Mouse (Mus musculus) gastrocnemius, postnatal 4 days (tissue): ENCODE results near the gene Olfr578. TPM values are rescaled to one million over a fixed set of nuclear protein-coding genes. Genes with fewer than 3 reads are reported as not detected.

Source experiments
- DNase-seq, 2 experiments: peaks; one replicate each; pipeline ENCODE4 v3.0.0; 2021 to 2022; ENCODE audit warnings: low spot score in 2 of 2, mixed read lengths in 2 of 2
- long read RNA-seq, 2 experiments: library from polyadenylated mRNA; stranded (forward); transcript quantifications; one replicate each; pipeline ENCODE4 v2.0.0; 2021
- total RNA-seq, 2 experiments: library from RNA; stranded (reverse); gene quantifications; 2 replicates each; pipeline ENCODE4 v1.2.3; 2021

Gene Olfr578
- total RNA-seq = not detected
- long read RNA-seq, experiment 1 = 0 reads
- long read RNA-seq, experiment 2 = 0 reads

DNA sequence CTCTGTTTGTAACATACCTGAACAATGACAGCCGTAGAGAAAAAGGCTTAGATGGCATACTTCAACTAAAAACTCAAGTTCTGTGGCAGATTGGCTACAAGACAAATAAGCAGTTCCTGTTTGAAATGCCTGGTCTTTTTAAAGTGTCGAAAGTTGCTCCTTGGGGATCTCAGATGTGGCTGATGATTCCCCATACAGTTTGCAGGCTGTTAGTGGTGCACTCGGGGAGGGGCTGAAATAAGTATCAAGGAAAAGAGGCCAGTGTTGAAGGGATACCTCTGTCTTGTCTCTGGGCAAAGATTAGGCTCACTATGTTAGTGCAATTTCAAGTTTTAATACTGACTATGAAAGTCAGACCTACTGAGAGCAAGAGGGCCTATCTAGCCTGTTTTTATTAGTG lies at the start of gene Olfr578:
Gene Olfr578, minus strand, starts transcription at position 101 of the 400 bp plus-strand sequence.
- DNase-seq = no peak

DNA sequence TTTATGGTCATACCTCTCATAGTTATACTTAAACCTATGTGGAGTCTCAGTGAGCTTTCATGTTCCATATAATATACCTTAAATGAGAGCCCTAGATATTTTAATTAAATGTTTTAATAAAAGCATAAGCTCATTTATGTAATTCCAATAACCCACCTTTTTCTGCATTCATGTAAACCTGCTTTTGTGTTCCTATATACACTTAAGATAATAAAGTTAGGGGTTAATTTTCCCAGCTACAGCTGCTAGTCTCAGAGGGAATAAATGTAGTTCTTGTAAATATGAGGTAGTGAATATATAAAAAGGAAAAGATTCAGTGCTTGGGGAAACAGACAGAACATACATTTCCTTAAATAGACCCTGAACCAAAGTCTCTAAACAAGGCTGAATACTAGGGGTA lies 48.6 kb upstream of the Olfr578 start, which contains the start of gene Olfr582:
Gene Olfr582, plus strand, starts transcription at position 301 of the 400 bp plus-strand sequence.
- no peak for DNase-seq

DNA sequence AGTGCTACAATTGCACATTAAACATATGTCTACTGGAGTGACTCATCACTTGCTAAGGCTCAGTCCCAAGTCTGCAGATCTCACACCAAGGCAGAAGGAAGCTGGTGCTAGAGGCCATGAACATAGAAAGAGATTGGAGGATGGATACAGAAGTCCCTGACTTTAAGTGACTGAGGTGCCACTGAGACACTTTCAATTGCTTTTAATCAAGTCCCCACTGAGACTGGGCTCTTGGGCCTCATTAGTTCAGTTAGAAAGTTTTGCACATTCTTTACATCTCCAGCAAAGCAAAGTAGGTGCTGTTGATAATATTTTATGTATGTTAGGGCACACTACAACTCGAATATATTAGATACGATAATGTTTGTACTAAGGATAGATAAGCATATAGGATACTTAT lies 13.3 kb downstream of the Olfr578 start, which contains the start of gene Olfr577:
Gene Olfr577, minus strand, starts transcription at position 101 of the 400 bp plus-strand sequence.
- DNase-seq = no peak

DNA sequence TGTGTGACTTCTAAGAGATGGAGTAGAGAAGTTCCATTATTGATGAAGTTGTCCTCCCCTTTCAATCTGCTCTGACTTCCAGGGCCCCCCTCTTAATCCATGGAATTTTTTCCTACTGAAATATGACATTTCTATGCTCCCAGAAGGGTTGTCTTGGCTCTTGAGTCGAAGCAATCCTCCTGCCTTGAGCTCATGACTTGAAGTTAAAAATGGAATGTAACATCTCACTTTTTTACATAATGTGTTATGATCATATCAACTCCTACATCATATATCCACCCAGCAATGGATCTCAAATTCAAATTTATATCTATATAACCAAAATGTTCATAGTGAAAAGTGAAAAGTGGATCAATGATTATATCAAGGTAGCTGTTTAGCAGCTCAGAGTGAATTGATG lies 14.7 kb downstream of the Olfr578 start:
- DNase-seq = no peak

- no peak for DNase-seq
Measured at GRCm38 (mm10) chr7:102962360-102962759, 26.8 kb downstream of the Olfr578 start, which contains the start of gene Olfr576. Olfr576 (plus strand) TSS chr7:102962660.

GRCm38 (mm10) chr7:102958593-102958992 lies 30.5 kb downstream of the Olfr578 start, which contains the start of gene Olfr575:
Olfr575 (minus strand) TSS chr7:102958775.
- DNase-seq = no peak

DNA sequence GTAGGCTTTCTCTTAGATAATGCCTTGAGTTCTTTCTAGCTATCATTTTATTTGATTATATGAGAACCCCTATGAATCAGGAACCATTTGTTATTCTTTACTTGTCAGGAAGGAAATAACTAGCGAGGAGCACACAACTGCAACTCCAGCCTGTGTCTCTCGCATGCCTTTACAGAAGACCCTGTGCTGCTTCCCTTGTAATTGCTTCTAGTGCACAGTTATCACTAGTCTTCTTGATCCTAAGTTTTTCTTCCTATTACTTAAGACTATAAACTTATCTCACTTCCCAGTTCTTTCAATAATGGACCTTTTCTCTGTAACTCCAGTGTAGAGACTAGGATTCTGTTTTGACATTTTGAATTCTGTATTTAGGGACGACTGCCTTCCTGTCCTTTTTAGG lies 31.0 kb downstream of the Olfr578 start:
- DNase-seq = no peak

- DNase-seq = no peak
Measured at GRCm38 (mm10) chr7:102950732-102951131, 38.4 kb downstream of the Olfr578 start.

DNA sequence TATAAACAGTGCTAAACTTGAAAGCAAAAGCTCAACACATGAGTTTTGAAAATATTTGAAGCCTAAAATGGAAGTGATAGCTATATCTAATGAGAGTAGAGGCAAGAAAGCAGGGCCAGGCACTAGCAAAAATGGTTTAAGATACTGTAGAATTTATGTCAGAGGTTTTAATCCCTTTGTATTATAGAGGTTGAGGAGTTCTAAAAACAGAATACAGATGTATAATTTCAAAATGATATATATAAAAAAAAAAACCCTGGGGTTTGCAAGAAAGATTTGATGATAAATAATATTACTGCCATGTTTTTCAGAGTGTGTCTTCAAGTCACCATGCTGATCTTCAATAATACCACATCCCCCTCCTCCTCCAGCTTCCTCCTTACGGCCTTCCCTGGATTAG lies 41.0 kb downstream of the Olfr578 start, which contains the start of gene Olfr574:
Gene Olfr574, plus strand, starts transcription at position 301 of the 400 bp plus-strand sequence.
- DNase-seq = no peak

- no peak for DNase-seq
Measured at GRCm38 (mm10) chr7:102943417-102943816, 45.7 kb downstream of the Olfr578 start.

DNA sequence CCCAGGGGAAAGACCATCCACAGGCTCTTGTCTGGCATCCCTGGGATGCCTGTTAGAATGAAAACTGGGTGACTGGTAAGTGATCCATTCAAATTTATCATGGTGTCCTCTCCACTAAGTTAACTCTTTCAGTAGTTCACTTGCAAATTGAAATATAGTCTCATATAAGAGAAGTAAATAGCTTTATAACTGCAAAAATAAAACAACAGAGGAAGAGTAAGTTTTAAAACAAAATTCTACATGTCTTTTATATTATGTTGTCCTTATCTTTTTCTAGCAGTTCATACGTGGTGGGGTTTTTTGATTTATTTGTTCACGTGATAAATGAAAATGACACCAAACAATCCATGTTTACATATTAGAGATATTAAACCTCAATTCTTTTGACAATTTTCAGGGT lies 46.6 kb downstream of the Olfr578 start, which contains the start of gene Olfr573-ps1:
Gene Olfr573-ps1, minus strand, starts transcription at position 101 of the 400 bp plus-strand sequence.
- DNase-seq = no peak

Other genes starting within 250 kb of the Olfr578 start
- gene Olfr560, start 230.0 kb downstream of the Olfr578 start, total RNA-seq = under 1 TPM in 1 of 2 experiments, not detected in 1; 0.17 TPM
- 1 to 10 TPM in 1 of 2 experiments, under 1 TPM in 1; 0.83 to 1.9 TPM for gene Olfr78, start 229.9 kb downstream of the Olfr578 start, total RNA-seq
- gene Olfr561, start 218.1 kb downstream of the Olfr578 start, total RNA-seq = under 1 TPM in 1 of 2 experiments, not detected in 1; 0.27 TPM
- gene Olfr564, start 185.8 kb downstream of the Olfr578 start, total RNA-seq = not detected
- not detected for gene Olfr566, start 130.6 kb downstream of the Olfr578 start, total RNA-seq
- not detected for gene Olfr568, start 112.2 kb downstream of the Olfr578 start, total RNA-seq
- gene Olfr569, start 98.4 kb downstream of the Olfr578 start, total RNA-seq = not detected
- gene Olfr570, start 94.7 kb downstream of the Olfr578 start, total RNA-seq = not detected
- gene Olfr571, start 71.8 kb downstream of the Olfr578 start, total RNA-seq = not detected
- not detected for gene Olfr572, start 64.9 kb downstream of the Olfr578 start, total RNA-seq
- gene Olfr573-ps1, start 46.7 kb downstream of the Olfr578 start, total RNA-seq = not detected
- not detected for gene Olfr574, start 40.9 kb downstream of the Olfr578 start, total RNA-seq
- gene Olfr575, start 30.5 kb downstream of the Olfr578 start, total RNA-seq = not detected
- gene Olfr576, start 26.7 kb downstream of the Olfr578 start, total RNA-seq = not detected
- gene Olfr577, start 13.4 kb downstream of the Olfr578 start, total RNA-seq = not detected
- gene Olfr582, start 48.7 kb upstream of the Olfr578 start, total RNA-seq = not detected
- gene Olfr583, start 62.0 kb upstream of the Olfr578 start, total RNA-seq = not detected
- gene Olfr584, start 92.6 kb upstream of the Olfr578 start, total RNA-seq = not detected
- not detected for gene Olfr585, start 108.4 kb upstream of the Olfr578 start, total RNA-seq
- not detected for gene Olfr586, start 136.3 kb upstream of the Olfr578 start, total RNA-seq
- not detected for gene Olfr588-ps1, start 151.6 kb upstream of the Olfr578 start, total RNA-seq
- not detected for gene Olfr589, start 167.0 kb upstream of the Olfr578 start, total RNA-seq
- not detected for gene Olfr591, start 189.0 kb upstream of the Olfr578 start, total RNA-seq
- not detected for gene Olfr592, start 195.5 kb upstream of the Olfr578 start, total RNA-seq
- not detected for gene Olfr593, start 222.5 kb upstream of the Olfr578 start, total RNA-seq
- not detected for gene Olfr594, start 227.7 kb upstream of the Olfr578 start, total RNA-seq